Mouse (Mus musculus) embryo, embryonic 10 days (tissue): ENCODE data around the gene Krtap12-1.
"Not testable (repeated sequence)": the region's sequence is repeated elsewhere in the genome, so short reads cannot be mapped to it uniquely, and the experiment has no call there.

Source experiments
- DNase-seq: peaks from one replicate; pipeline ENCODE4 v3.0.0-alpha.2; 2015; ENCODE audit warnings: low spot score

The Krtap12-1 gene

GRCm38 (mm10) chr10:77750686-77751085 is 30.3 kb downstream of the Krtap12-1 start:
- not testable (repeated sequence) for DNase-seq

GRCm38 (mm10) chr10:77751254-77751653 is 30.9 kb downstream of the Krtap12-1 start, which contains the start of gene Gm9736:
TSS of gene Gm9736 (minus strand) at chr10:77751354.
- DNase-seq: not testable (repeated sequence)

DNA sequence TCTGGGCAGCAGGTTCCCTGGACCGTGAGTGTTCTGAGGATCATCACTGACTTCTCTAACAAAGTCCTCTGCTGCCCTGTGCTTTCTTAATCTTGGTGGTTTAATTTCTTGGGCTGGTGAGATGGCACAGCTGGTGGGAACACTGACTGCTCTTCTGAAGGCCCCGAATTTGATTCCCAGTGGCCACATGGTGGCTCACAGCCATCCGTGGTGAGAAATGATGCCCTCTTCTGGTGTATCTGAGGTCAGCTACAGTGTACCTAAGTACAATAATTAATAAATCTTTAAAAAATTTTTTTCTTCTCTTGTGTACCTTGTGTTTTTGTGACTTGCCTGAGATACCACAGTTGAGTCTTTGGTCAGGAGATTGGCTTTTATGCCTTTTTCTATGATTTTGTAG is 31.9 kb downstream of the Krtap12-1 start:
- DNase-seq: not testable (repeated sequence)

DNA sequence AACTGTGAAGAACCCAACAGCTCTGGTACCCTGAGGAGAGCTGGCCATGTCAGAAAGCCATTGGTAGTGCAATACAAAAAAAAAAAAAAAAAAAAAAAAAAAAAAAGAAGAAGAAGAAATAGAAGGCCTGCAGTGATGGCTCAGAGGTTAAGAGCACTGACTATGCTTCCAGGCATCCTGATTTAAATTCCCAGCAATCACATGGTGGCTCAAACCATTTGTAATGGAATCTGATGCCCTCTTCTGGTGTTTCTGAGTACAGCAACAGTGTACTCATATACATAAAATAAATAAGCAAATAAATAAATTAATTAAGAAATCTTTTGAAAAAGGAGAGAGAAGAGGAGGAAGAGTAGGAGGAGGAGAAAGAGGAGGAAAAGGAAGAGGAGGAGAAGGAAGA is 33.0 kb downstream of the Krtap12-1 start:
- no peak for DNase-seq

DNA sequence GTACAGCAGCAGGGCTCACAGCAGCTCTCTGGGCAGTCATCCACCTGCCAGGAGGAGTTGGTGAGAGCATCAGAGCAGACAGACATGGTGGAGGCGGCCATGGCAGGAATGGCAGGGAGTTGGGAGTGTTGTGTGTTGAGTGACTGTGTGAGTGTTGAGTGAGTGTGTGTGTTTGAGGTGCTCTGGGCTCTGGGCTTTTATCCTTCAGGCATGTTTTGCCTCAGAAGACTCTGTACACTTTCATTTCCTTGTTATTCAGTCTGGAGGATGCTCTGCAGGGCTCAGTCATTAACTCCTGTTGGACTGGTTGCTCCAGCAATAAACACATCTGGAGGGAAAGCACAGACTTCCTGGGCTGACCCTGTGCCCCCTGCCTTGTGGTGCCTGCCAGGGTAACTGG is 39.2 kb downstream of the Krtap12-1 start, which contains the start of gene Gm3233:
Gm3233 (minus strand) TSS at position 101 of the 400 bp plus-strand sequence.
- DNase-seq: not testable (repeated sequence)

GRCm38 (mm10) chr10:77769727-77770126 is 49.3 kb downstream of the Krtap12-1 start:
- DNase-seq: no peak
